Mouse (Mus musculus): Measurements from ENCODE around the gene Pnpt1. TPM values are rescaled to one million over a fixed set of nuclear protein-coding genes. Genes with fewer than 3 reads are reported as not detected.

Gene Pnpt1
- 49.9 and 52.8 TPM in 2 replicates for polyA plus RNA-seq (2014; fragmentation: Nextera tagmentation; extraction: Ambion mirVana)

DNA sequence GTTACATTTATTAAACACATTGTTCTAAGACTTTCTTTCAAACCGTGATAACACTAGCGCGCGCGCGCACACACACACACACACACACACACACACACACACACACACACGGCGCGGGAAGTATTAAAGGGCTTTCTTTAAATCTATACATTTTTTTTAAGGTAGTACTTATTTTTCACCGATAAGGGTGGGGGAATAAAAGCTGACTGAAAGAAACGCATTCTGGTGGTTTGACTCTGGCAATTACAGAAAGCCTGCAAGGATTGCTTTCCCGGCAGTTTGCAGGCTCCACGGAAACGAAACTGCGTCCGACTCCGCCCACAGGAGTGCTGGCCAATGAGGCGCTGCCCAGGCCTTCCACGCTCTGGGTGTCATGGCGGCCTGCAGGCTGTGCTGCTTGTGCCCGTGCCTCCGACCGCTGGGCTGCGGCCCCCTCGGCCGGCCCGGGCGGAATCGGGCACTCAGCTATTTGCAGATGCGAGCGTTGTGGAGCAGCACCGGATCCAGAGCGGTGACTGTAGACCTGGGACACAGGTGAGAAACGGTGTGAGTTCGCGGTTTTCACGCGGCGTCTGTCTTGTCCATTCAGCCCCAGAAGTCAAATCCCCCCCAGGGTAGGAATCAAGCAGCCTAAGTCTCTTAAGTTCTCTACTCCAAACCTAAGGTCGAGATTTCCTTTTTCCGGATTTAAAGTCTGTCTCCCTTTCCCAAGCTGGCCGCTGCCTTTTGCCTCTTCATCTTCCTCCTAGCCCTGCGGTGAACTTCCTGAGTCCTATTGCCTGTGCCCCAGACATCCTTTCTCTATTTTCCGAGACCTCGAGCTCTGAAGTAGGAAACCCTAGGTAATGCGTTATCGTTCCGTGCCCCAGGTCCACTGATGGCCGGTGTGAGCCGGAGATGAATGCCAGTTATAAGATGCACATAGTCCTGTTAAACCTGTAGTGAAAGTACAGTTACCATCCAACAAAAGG lies at the start of gene Pnpt1:
TSS of gene Pnpt1 (plus strand) at position 360 of the 971 bp plus-strand sequence.
- H3K9ac ChIP-seq (ENCODE audit: low read length), result peak within 1 kb of the TSS; percentile 85
- no peak within 1 kb of the TSS for H3K27ac ChIP-seq (replicated peaks; ENCODE audit: low read depth, low read length)
- H3K4me3 ChIP-seq (ENCODE audit: low read depth, low read length), result peak within 1 kb of the TSS; percentile 71
- no peaks in the 10 kb centered on the region for H3K9me3 ChIP-seq (ENCODE audit: control insufficient read depth, low read length)
- H3K4me2 ChIP-seq (ENCODE audit: low read depth, severe bottlenecking), result peak within 1 kb of the TSS; percentile 57
- H3K36me3 ChIP-seq (ENCODE audit: control insufficient read depth, insufficient read depth, low read length), result peaks cover 4% of the 10 kb centered on the region; the same call in 1 of the 2 replicates
- peak; percentile 100 for ATAC-seq (ENCODE audit: insufficient number of reproducible peaks, low FRiP score, low TSS enrichment, low read depth)
- WGBS, result 9% methylated on average over 50 of the region's 50 CpGs
- DNase-seq (ENCODE audit: low spot score), result peak; percentile 93
- no peaks in the 10 kb centered on the region for H3K27me3 ChIP-seq (ENCODE audit: control insufficient read depth, insufficient read depth, low read length)
- H3K4me1 ChIP-seq (ENCODE audit: control insufficient read depth, insufficient read depth, low read length), result no peaks in the 10 kb centered on the region

- no peaks in the 10 kb centered on the region for H3K9me3 ChIP-seq (ENCODE audit: control insufficient read depth, low read length)
- H3K27me3 ChIP-seq (ENCODE audit: control insufficient read depth, insufficient read depth, low read length), result no peaks in the 10 kb centered on the region
- no peak overlapping the region for H3K4me3 ChIP-seq (ENCODE audit: low read depth, low read length)
- WGBS, result 87% methylated on average over 2 of the region's 2 CpGs
- H3K4me1 ChIP-seq (ENCODE audit: control insufficient read depth, insufficient read depth, low read length), result no peaks in the 10 kb centered on the region
- H3K4me2 ChIP-seq (ENCODE audit: low read depth, severe bottlenecking), result no peak overlapping the region
- DNase-seq (ENCODE audit: low spot score), result no peak
- no peak for ATAC-seq (ENCODE audit: insufficient number of reproducible peaks, low FRiP score, low TSS enrichment, low read depth)
- H3K9ac ChIP-seq (ENCODE audit: low read length), result no peak overlapping the region
- H3K27ac ChIP-seq (replicated peaks; ENCODE audit: low read depth, low read length), result no peak overlapping the region
- no peaks in the 10 kb centered on the region for H3K36me3 ChIP-seq (ENCODE audit: control insufficient read depth, insufficient read depth, low read length)
Measured at GRCm38 (mm10) chr11:29092403-29092802, 38.1 kb upstream of the Pnpt1 start.

DNA sequence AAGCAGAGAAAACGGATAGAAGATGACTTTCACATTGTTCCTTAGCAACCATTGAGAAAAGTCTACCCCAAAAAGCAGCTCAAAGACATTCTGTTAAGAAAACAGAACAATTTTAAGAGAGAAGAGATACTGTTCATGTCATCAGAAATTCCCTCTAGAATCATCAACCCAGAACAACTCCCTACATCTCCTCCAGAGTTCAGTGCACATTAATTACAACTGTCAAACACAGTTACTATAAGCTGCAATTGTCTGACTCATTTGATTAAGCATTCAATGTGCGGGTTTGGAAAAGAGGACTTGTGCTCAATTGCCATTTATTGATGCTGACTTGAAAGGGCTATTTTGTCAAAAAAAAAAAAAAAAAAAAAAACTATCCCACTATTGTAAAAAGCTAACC lies 31.6 kb upstream of the Pnpt1 start:
- 78% methylated on average over 2 of the region's 2 CpGs for WGBS
- no peak for DNase-seq (ENCODE audit: low spot score)
- no peaks in the 10 kb centered on the region for H3K4me1 ChIP-seq (ENCODE audit: control insufficient read depth, insufficient read depth, low read length)
- no peak overlapping the region for H3K9ac ChIP-seq (ENCODE audit: low read length)
- no peaks in the 10 kb centered on the region for H3K36me3 ChIP-seq (ENCODE audit: control insufficient read depth, insufficient read depth, low read length)
- ATAC-seq (ENCODE audit: insufficient number of reproducible peaks, low FRiP score, low TSS enrichment, low read depth), result no peak
- no peaks in the 10 kb centered on the region for H3K9me3 ChIP-seq (ENCODE audit: control insufficient read depth, low read length)
- H3K4me3 ChIP-seq (ENCODE audit: low read depth, low read length), result no peak overlapping the region
- H3K27me3 ChIP-seq (ENCODE audit: control insufficient read depth, insufficient read depth, low read length), result no peaks in the 10 kb centered on the region
- H3K27ac ChIP-seq (replicated peaks; ENCODE audit: low read depth, low read length), result no peak overlapping the region
- H3K4me2 ChIP-seq (ENCODE audit: low read depth, severe bottlenecking), result no peak overlapping the region

- H3K4me1 ChIP-seq (ENCODE audit: control insufficient read depth, insufficient read depth, low read length), result no peaks in the 10 kb centered on the region
- 70% methylated on average over 11 of the region's 11 CpGs for WGBS
- peak overlapping the region; percentile 85; the same call in 1 of the 2 replicates for H3K9ac ChIP-seq (ENCODE audit: low read length)
- H3K27ac ChIP-seq (replicated peaks; ENCODE audit: low read depth, low read length), result no peak overlapping the region
- ATAC-seq (ENCODE audit: insufficient number of reproducible peaks, low FRiP score, low TSS enrichment, low read depth) (peak; percentile 52), DNase-seq (ENCODE audit: low spot score) (peak; percentile 23)
- peak overlapping the region; percentile 71 for H3K4me3 ChIP-seq (ENCODE audit: low read depth, low read length)
- H3K36me3 ChIP-seq (ENCODE audit: control insufficient read depth, insufficient read depth, low read length), result peaks cover 4% of the 10 kb centered on the region; the same call in 1 of the 2 replicates
- H3K4me2 ChIP-seq (ENCODE audit: low read depth, severe bottlenecking), result peak overlapping the region; percentile 57
- no peaks in the 10 kb centered on the region for H3K9me3 ChIP-seq (ENCODE audit: control insufficient read depth, low read length)
- H3K27me3 ChIP-seq (ENCODE audit: control insufficient read depth, insufficient read depth, low read length), result no peaks in the 10 kb centered on the region
Measured at GRCm38 (mm10) chr11:29129862-29130384, 621 bp upstream of the Pnpt1 start.

DNA sequence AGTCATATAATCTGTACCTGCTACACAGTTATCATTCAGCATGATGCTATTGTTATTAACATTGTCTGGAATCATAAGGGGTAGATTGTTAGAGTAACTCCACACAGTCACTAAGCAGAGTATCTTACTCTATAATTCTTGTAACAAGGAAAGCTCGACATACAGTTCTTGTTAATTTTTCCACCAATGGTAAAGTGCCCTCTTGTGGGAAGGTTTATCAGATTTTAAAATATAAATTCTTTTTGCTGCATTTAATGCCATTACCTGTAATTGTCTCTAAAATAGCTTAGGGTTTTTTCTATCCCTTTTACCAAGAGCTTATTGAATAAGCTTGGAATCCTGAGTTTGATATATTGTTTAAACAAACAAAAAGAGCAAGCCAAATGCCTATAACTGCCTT lies 10.1 kb downstream of the Pnpt1 start:
- WGBS, result 88% methylated on average over 1 of the region's 1 CpGs
- ATAC-seq (ENCODE audit: insufficient number of reproducible peaks, low FRiP score, low TSS enrichment, low read depth) (no peak), DNase-seq (ENCODE audit: low spot score) (no peak)
- no peaks in the 10 kb centered on the region for H3K4me1 ChIP-seq (ENCODE audit: control insufficient read depth, insufficient read depth, low read length)
- H3K4me3 ChIP-seq (ENCODE audit: low read depth, low read length), result no peak overlapping the region
- H3K27me3 ChIP-seq (ENCODE audit: control insufficient read depth, insufficient read depth, low read length), result no peaks in the 10 kb centered on the region
- H3K9ac ChIP-seq (ENCODE audit: low read length), result no peak overlapping the region
- no peaks in the 10 kb centered on the region for H3K9me3 ChIP-seq (ENCODE audit: control insufficient read depth, low read length)
- 0 out of 2 replicates have a peak, but pooled peaks cover 3% of the 10 kb centered on the region for H3K36me3 ChIP-seq (ENCODE audit: control insufficient read depth, insufficient read depth, low read length)
- no peak overlapping the region for H3K4me2 ChIP-seq (ENCODE audit: low read depth, severe bottlenecking)
- no peak overlapping the region for H3K27ac ChIP-seq (replicated peaks; ENCODE audit: low read depth, low read length)

DNA sequence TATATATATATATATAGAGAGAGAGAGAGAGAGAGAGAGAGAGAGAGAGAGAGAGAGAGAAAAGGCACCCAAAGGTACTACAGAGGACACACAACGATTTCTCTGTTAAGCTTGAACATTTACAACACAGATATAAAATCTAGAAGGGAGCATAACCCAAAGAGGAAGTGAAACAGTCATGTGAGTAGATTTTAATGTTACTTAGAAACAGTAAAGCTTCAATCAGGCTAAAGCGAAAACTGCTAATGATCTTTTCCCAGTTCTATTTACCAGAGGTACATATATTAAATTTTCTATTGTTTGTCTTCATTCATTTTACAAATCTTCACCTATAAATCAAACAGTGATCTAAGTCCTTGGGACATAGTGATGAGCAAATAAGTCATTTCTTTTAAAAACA lies 18.4 kb downstream of the Pnpt1 start:
- H3K4me1 ChIP-seq (ENCODE audit: control insufficient read depth, insufficient read depth, low read length), result no peaks in the 10 kb centered on the region
- DNase-seq (ENCODE audit: low spot score), result no peak
- WGBS, result 94% methylated on average over 2 of the region's 2 CpGs
- ATAC-seq (ENCODE audit: insufficient number of reproducible peaks, low FRiP score, low TSS enrichment, low read depth), result no peak
- H3K4me2 ChIP-seq (ENCODE audit: low read depth, severe bottlenecking), result no peak overlapping the region
- H3K4me3 ChIP-seq (ENCODE audit: low read depth, low read length), result no peak overlapping the region
- no peaks in the 10 kb centered on the region for H3K27me3 ChIP-seq (ENCODE audit: control insufficient read depth, insufficient read depth, low read length)
- H3K9me3 ChIP-seq (ENCODE audit: control insufficient read depth, low read length), result no peaks in the 10 kb centered on the region
- no peak overlapping the region for H3K9ac ChIP-seq (ENCODE audit: low read length)
- H3K36me3 ChIP-seq (ENCODE audit: control insufficient read depth, insufficient read depth, low read length), result no peaks in the 10 kb centered on the region
- H3K27ac ChIP-seq (replicated peaks; ENCODE audit: low read depth, low read length), result no peak overlapping the region

GRCm38 (mm10) chr11:29163569-29163968 lies 33.0 kb downstream of the Pnpt1 start:
- 95% methylated on average over 4 of the region's 4 CpGs for WGBS
- no peaks in the 10 kb centered on the region for H3K36me3 ChIP-seq (ENCODE audit: control insufficient read depth, insufficient read depth, low read length)
- no peaks in the 10 kb centered on the region for H3K27me3 ChIP-seq (ENCODE audit: control insufficient read depth, insufficient read depth, low read length)

GRCm38 (mm10) chr11:29171959-29172391 lies 41.4 kb downstream of the Pnpt1 start:
- WGBS, result under 1% methylated on average over 34 of the region's 34 CpGs
- peaks cover 5% of the 10 kb centered on the region; the same call in 1 of the 2 replicates for H3K4me1 ChIP-seq (ENCODE audit: control insufficient read depth, insufficient read depth, low read length)
- ATAC-seq (ENCODE audit: insufficient number of reproducible peaks, low FRiP score, low TSS enrichment, low read depth) (peak; percentile 27; the same call in 1 of the 2 replicates), DNase-seq (ENCODE audit: low spot score) (peak; percentile 57)
- H3K9me3 ChIP-seq (ENCODE audit: control insufficient read depth, low read length), result no peaks in the 10 kb centered on the region
- peak overlapping the region; percentile 89 for H3K4me3 ChIP-seq (ENCODE audit: low read depth, low read length)
- 0 out of 2 replicates have a peak overlapping the region, but pooled peaks have one; percentile 45 for H3K27ac ChIP-seq (replicated peaks; ENCODE audit: low read depth, low read length)
- peak overlapping the region; percentile 99 for H3K9ac ChIP-seq (ENCODE audit: low read length)
- H3K27me3 ChIP-seq (ENCODE audit: control insufficient read depth, insufficient read depth, low read length), result no peaks in the 10 kb centered on the region
- H3K4me2 ChIP-seq (ENCODE audit: low read depth, severe bottlenecking), result peak overlapping the region; percentile 80
- H3K36me3 ChIP-seq (ENCODE audit: control insufficient read depth, insufficient read depth, low read length), result no peaks in the 10 kb centered on the region

More at GRCm38 (mm10) chr11:29163569-29163968, 33.0 kb downstream of the Pnpt1 start:
- DNase-seq (ENCODE audit: low spot score) (no peak), ATAC-seq (ENCODE audit: insufficient number of reproducible peaks, low FRiP score, low TSS enrichment, low read depth) (no peak)
- no peak overlapping the region for H3K9ac ChIP-seq (ENCODE audit: low read length)
- H3K27ac ChIP-seq (replicated peaks; ENCODE audit: low read depth, low read length), result no peak overlapping the region
- no peaks in the 10 kb centered on the region for H3K9me3 ChIP-seq (ENCODE audit: control insufficient read depth, low read length)
- no peak overlapping the region for H3K4me2 ChIP-seq (ENCODE audit: low read depth, severe bottlenecking)
- H3K4me3 ChIP-seq (ENCODE audit: low read depth, low read length), result no peak overlapping the region
- H3K4me1 ChIP-seq (ENCODE audit: control insufficient read depth, insufficient read depth, low read length), result no peaks in the 10 kb centered on the region
